Mouse (Mus musculus) thymus, adult 2 months (tissue): ENCODE results near the gene Gm973. TPM values are rescaled to one million over a fixed set of nuclear protein-coding genes. Genes with fewer than 3 reads are reported as not detected.

ENCODE experiments used
- DNase-seq: peaks from one replicate; pipeline ENCODE4 v3.0.0; 2021
- H3K27ac ChIP-seq: fragments of 200-500 bp; 2 replicates; pipeline ENCODE4 v1.5.1; 2012; ENCODE audit warnings: low read length, control low read depth; ENCODE audit not compliant: control insufficient read depth, insufficient read depth
- H3K27me3 ChIP-seq: fragments of 200-500 bp; 2 replicates; pipeline ENCODE4 v1.6.1; 2012; ENCODE audit warnings: mild to moderate bottlenecking, low read length, moderate library complexity, mixed read lengths; ENCODE audit not compliant: control insufficient read depth, insufficient read depth
- H3K36me3 ChIP-seq: fragments of 200-500 bp; 2 replicates; pipeline ENCODE4 v1.6.1; 2012; ENCODE audit warnings: mild to moderate bottlenecking, low read length, moderate library complexity; ENCODE audit not compliant: control insufficient read depth, insufficient read depth
- H3K4me1 ChIP-seq: fragments of 200-500 bp; replicated peaks from 2 replicates; pipeline ENCODE4 v1.6.1; 2012; ENCODE audit warnings: low read length; ENCODE audit not compliant: control insufficient read depth, insufficient read depth
- H3K4me3 ChIP-seq: fragments of 200-500 bp; 2 replicates; pipeline ENCODE4 v1.5.1; 2012; ENCODE audit warnings: mild to moderate bottlenecking, low read length, control low read depth, moderate library complexity; ENCODE audit not compliant: control insufficient read depth, insufficient read depth
- CTCF ChIP-seq: fragments of 200-500 bp; IDR thresholded peaks from 2 replicates; pipeline ENCODE4 v1.5.1; 2012; ENCODE audit warnings: mild to moderate bottlenecking, control low read depth, low read length, moderate library complexity, borderline replicate concordance; ENCODE audit not compliant: control insufficient read depth, poor library complexity, insufficient read depth; ENCODE audit errors: extremely low read depth
- POLR2A ChIP-seq: fragments of 200-500 bp; IDR thresholded peaks from 2 replicates; pipeline ENCODE4 v1.6.1; 2012; ENCODE audit warnings: mild to moderate bottlenecking, low read length, control low read depth, moderate library complexity; ENCODE audit not compliant: control insufficient read depth, poor library complexity, insufficient read depth; ENCODE audit errors: extremely low read depth
- WGBS: fragments of 180-500 bp; shearing (Covaris S2); methylation state at CpG from one replicate; pipeline ENCODE4 v1.1.7; 2018; 5-methylcytosine and 5-hydroxymethylcytosine counted together
- polyA plus RNA-seq: library from polyadenylated mRNA; depleted of rRNA; stranded (reverse); fragments of >200 nt; gene quantifications from 2 replicates; pipeline ENCODE4 v1.2.3, GENCODE M21; 2012; rRNA removed

The Gm973 gene
- 0.09 and 0.28 TPM in 2 replicates for polyA plus RNA-seq

- no peaks in the 10 kb centered on the region for H3K4me1 ChIP-seq
- no peak within 1 kb of the TSS for H3K4me3 ChIP-seq
- H3K27ac ChIP-seq, result no peak within 1 kb of the TSS
Observed at GRCm38 (mm10) chr1:59516026-59516917, at the start of gene Gm973. TSS of gene Gm973 (plus strand) at chr1:59516264.

GRCm38 (mm10) chr1:59469170-59469569 lies 46.9 kb upstream of the Gm973 start:
- DNase-seq, result no peak
- no peaks in the 10 kb centered on the region; the same call in 1 of the 2 replicates for H3K4me1 ChIP-seq
- TF ChIP-seq CTCF (no peak), POLR2A (no peak)
- H3K27me3 ChIP-seq, result no peaks in the 10 kb centered on the region
- no peaks in the 10 kb centered on the region for H3K36me3 ChIP-seq
- 94% methylated on average over 4 of the region's 4 CpGs for WGBS
- H3K27ac ChIP-seq, result no peak overlapping the region
- no peak overlapping the region for H3K4me3 ChIP-seq

More at GRCm38 (mm10) chr1:59516026-59516917, at the start of gene Gm973:
- Histone ChIP-seq H3K27me3 (no peaks in the 10 kb centered on the region), H3K36me3 (no peaks in the 10 kb centered on the region)
- TF ChIP-seq CTCF, result no peak
- no peak for DNase-seq
- 65% methylated on average over 25 of the region's 25 CpGs for WGBS

GRCm38 (mm10) chr1:59470766-59471165 lies 45.3 kb upstream of the Gm973 start:
- Histone ChIP-seq H3K4me3 (no peak overlapping the region), H3K36me3 (no peaks in the 10 kb centered on the region), H3K4me1 (no peaks in the 10 kb centered on the region; the same call in 1 of the 2 replicates), H3K27ac (no peak overlapping the region), H3K27me3 (no peaks in the 10 kb centered on the region)
- 94% methylated on average over 4 of the region's 4 CpGs for WGBS
- no peak for TF ChIP-seq POLR2A
- TF ChIP-seq CTCF, result no peak
- no peak for DNase-seq

GRCm38 (mm10) chr1:59472368-59473180 lies 43.5 kb upstream of the Gm973 start:
- WGBS, result 57% methylated on average over 11 of the region's 11 CpGs
- H3K4me1 ChIP-seq, result no peaks in the 10 kb centered on the region
- no peak for DNase-seq
- H3K27me3 ChIP-seq, result no peaks in the 10 kb centered on the region
- no peaks in the 10 kb centered on the region for H3K36me3 ChIP-seq
- no peak overlapping the region for H3K4me3 ChIP-seq
- TF ChIP-seq CTCF, result no peak
- no peak for TF ChIP-seq POLR2A
- no peak overlapping the region for H3K27ac ChIP-seq

- WGBS, result over 99% methylated on average over 4 of the region's 4 CpGs
- Histone ChIP-seq H3K4me3 (no peak overlapping the region), H3K27ac (no peak overlapping the region), H3K4me1 (no peaks in the 10 kb centered on the region), H3K36me3 (no peaks in the 10 kb centered on the region), H3K27me3 (no peaks in the 10 kb centered on the region)
- DNase-seq, result no peak
- TF ChIP-seq CTCF (no peak), POLR2A (no peak)
Observed at GRCm38 (mm10) chr1:59473181-59473555, 42.9 kb upstream of the Gm973 start.

- H3K27me3 ChIP-seq, result no peaks in the 10 kb centered on the region
- H3K4me1 ChIP-seq, result no peaks in the 10 kb centered on the region
- H3K36me3 ChIP-seq, result no peaks in the 10 kb centered on the region
- no peak overlapping the region for H3K27ac ChIP-seq
- 34% methylated on average over 2 of the region's 2 CpGs for WGBS
- no peak overlapping the region for H3K4me3 ChIP-seq
- DNase-seq, result no peak
- TF ChIP-seq CTCF (no peak), POLR2A (no peak)
Observed at GRCm38 (mm10) chr1:59475618-59476017, 40.4 kb upstream of the Gm973 start.

- no peak for DNase-seq
- WGBS, result 89% methylated on average over 3 of the region's 3 CpGs
- no peaks in the 10 kb centered on the region for H3K36me3 ChIP-seq
- peaks cover 11% of the 10 kb centered on the region; the same call in 1 of the 2 replicates for H3K27me3 ChIP-seq
- no peak for TF ChIP-seq POLR2A
- H3K27ac ChIP-seq, result no peak overlapping the region
- no peak overlapping the region for H3K4me3 ChIP-seq
- H3K4me1 ChIP-seq, result peaks cover 18% of the 10 kb centered on the region
Observed at GRCm38 (mm10) chr1:59478911-59479310, 37.2 kb upstream of the Gm973 start.
